Mouse (Mus musculus): ENCODE measurements around the gene N4bp3.
"Not testable (repeated sequence)": the region's sequence is repeated elsewhere in the genome, so short reads cannot be mapped to it uniquely, and the experiment has no call there.

N4bp3 gene

DNA sequence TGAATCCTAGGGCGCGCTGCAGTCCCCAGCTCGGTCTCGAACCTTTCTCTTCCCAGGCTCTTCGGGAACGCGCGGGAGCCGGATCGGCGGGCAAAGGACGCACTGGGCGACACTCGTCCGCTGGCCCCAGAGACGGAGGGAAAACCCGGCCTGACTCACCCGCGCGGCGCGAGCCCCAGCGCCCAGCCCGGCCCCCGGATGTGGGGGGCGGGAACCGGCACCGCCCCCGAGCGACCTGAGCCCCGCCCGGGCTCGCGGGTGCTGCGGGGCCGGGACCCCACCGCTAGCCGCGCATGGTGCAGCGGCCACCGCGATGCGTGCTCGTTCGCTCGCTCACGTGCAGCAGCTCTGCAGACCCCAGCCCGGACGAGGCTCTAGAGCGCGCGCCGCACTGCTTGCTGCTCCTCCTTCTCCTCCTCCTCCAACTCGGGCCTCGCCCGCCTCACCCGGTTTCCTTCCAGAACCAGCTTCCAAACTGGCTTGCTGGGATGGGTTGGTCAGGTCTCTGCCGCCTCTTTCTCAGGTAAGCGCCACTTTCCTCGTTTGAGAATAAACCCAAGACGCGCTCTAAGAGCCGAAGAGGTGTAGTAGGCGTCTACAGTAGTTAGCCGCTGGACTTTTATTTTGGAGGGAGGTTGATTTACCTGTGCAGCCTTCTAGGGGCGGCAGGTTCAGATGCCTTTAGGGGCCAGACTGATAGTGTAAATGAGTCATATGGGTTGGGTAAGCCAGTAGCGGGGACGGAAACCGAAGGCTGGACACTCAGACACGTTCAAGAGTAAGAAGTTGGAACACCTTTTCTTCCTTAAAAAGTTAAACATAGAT lies at the start of gene N4bp3, which contains the start of gene D930048N14Rik:
N4bp3 (minus strand) TSS at position 152 of the 825 bp plus-strand sequence.
D930048N14Rik (plus strand) TSS at position 264 of the 825 bp plus-strand sequence.
- no peak for DNase-seq (ENCODE audit: low spot score in 2 of 2)

- DNase-seq (ENCODE audit: low spot score in 2 of 2): no peak
Measured at GRCm38 (mm10) chr11:51694984-51695383, 44.3 kb upstream of the N4bp3 start.

GRCm38 (mm10) chr11:51690597-51690996 lies 40.0 kb upstream of the N4bp3 start:
- not testable (repeated sequence) for DNase-seq (ENCODE audit: low spot score in 2 of 2)

DNA sequence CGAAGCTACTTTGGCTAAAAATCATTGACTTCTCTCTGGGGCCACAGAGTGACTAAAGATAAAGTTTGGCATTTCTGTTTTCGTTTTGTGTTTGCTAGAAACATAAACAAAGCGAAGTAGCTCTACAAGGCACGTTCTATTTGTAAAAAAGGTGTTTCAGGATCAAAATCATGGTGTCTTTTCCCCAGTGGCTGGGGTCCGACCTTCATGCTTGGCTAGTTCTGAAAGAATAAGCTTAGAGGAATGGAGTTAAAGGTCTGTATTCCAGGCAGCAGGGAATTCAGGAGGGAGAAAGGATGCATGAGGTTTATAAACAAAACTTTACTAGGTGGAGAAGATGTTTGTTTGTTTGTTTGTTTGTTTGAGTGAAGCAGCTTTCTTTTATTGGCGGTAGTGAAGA lies 38.7 kb upstream of the N4bp3 start:
- DNase-seq (ENCODE audit: low spot score in 2 of 2): no peak

DNA sequence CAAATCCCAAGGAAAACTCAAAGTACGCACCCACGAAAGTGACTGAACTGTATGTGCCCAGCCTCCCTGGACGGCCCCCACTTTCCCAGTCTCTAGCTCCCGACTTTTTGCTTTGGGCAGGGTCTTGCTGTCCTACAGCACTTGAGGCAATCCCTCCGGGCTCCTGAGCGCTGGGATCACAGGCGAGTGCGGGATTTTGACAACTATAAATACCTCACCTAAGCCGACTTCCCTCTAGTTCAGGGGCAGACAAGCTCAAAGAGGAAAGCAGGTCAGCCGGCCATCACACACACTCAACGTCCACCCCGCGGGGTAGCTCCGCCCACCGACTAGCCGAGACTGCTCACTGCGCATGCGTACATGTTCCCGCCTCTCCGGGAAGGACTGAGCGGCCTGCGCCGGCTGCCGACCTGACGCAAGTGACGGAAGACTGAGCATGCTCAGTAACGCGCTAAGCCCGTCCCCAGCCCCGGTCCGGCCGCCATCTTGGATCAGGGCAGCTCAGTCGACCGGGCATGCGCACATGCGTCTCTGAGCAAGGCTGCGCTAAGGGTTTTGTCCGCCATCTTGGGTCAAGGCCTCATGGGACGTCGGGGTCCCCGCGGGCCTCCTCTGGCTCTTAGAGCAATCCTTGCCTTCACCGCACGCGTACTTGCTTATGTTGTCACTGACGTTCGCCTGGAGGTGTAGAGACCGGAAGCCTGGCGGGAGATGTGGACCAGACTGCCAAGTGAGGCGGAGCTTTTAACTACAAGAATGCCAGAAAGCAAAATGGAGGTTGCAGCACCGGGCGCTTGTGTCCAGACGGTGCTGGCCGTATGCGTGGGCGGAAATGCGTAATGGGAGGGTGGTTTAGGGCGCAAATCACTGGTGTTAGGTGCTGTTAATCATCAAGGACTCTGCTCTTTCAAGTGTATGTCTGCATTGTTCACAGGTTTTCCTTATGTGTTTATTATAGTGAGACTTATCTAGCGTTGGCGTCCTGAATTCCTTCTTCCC lies 38.0 kb upstream of the N4bp3 start, which contains the start of gene 0610009B22Rik:
0610009B22Rik (minus strand) TSS at position 545 of the 999 bp plus-strand sequence.
- peak; percentile 99 to 100 for DNase-seq (ENCODE audit: low spot score in 2 of 2)

- no peak for DNase-seq (ENCODE audit: low spot score in 2 of 2)
Measured at GRCm38 (mm10) chr11:51681976-51682374, 31.3 kb upstream of the N4bp3 start.

GRCm38 (mm10) chr11:51681324-51681975 lies 30.8 kb upstream of the N4bp3 start:
- DNase-seq (ENCODE audit: low spot score in 2 of 2): peak; percentile 41 to 88

GRCm38 (mm10) chr11:51679466-51679865 lies 28.8 kb upstream of the N4bp3 start:
- no peak for DNase-seq (ENCODE audit: low spot score in 2 of 2)

GRCm38 (mm10) chr11:51677737-51678418 lies 27.2 kb upstream of the N4bp3 start:
- no peak for DNase-seq (ENCODE audit: low spot score in 2 of 2)

- DNase-seq (ENCODE audit: low spot score in 2 of 2): no peak
Measured at GRCm38 (mm10) chr11:51675386-51675785, 24.7 kb upstream of the N4bp3 start.

- no peak for DNase-seq (ENCODE audit: low spot score in 2 of 2)
Measured at GRCm38 (mm10) chr11:51673291-51673690, 22.6 kb upstream of the N4bp3 start.

- no peak for DNase-seq (ENCODE audit: low spot score in 2 of 2)
Measured at GRCm38 (mm10) chr11:51671376-51671775, 20.7 kb upstream of the N4bp3 start.

DNA sequence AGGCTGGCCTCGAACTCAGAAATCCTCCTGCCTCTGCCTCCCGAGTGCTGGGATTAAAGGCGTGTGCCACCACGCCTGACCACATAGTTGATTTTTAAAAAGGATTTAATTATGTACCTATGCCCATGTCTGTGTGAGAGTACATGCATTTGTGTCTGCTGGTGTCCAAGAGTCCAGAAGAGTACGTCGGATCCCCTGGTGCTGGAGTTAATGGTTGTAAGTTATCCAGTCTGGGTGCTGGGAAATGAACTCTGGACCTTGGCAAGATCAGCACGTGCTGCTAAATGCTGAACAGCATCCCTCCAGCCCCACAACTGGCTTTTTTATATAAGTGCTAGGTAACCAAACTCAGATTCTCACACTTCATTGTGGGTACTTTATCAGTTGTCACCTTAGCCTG lies 20.2 kb upstream of the N4bp3 start:
- DNase-seq (ENCODE audit: low spot score in 2 of 2): no peak

DNA sequence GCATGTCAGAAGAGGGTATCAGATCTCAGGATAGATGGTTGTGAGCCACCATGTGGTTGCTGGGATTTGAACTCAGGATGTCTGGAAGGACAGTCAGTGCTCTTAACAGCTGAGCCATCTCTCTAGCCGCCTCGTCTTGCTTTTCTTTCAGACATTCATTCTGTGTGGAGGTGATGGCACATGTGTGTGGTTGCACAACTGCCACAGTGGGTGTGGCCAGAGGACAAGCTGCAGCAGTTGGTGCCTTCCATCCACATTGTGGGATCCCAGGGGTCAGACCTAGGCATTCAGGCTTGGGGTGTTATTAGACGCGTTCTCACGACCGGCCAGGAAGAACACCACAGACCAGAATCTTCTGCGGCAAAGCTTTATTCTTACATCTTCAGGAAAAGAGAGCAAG lies 14.1 kb upstream of the N4bp3 start:
- DNase-seq (ENCODE audit: low spot score in 2 of 2): not testable (repeated sequence)

GRCm38 (mm10) chr11:51662632-51663031 lies 12.0 kb upstream of the N4bp3 start:
- DNase-seq (ENCODE audit: low spot score in 2 of 2): no peak

GRCm38 (mm10) chr11:51661867-51662365 lies 11.3 kb upstream of the N4bp3 start:
- no peak for DNase-seq (ENCODE audit: low spot score in 2 of 2)

GRCm38 (mm10) chr11:51658705-51659104 lies 8.1 kb upstream of the N4bp3 start:
- no peak for DNase-seq (ENCODE audit: low spot score in 2 of 2)

GRCm38 (mm10) chr11:51658291-51658690 lies 7.6 kb upstream of the N4bp3 start:
- DNase-seq (ENCODE audit: low spot score in 2 of 2): no peak

GRCm38 (mm10) chr11:51656798-51657521 lies 6.3 kb upstream of the N4bp3 start:
- no peak for DNase-seq (ENCODE audit: low spot score in 2 of 2)

GRCm38 (mm10) chr11:51654891-51655290 lies 4.2 kb upstream of the N4bp3 start:
- DNase-seq (ENCODE audit: low spot score in 2 of 2): no peak

All from frontal cortex, postnatal 14 days (tissue).